Mouse (Mus musculus) kidney, postnatal 4 days (tissue): ENCODE measurements around the gene Sirt4.

Experiments
- DNase-seq, 2 experiments: peaks; one replicate each; pipeline ENCODE4 v3.0.0; 2021; ENCODE audit warnings: mixed read lengths in 2 of 2

The Sirt4 gene

GRCm38 (mm10) chr5:115433191-115433590 is 51.3 kb downstream of the Sirt4 start:
- DNase-seq = no peak

- no peak for DNase-seq
Measured at GRCm38 (mm10) chr5:115432395-115432794, 52.1 kb downstream of the Sirt4 start.

GRCm38 (mm10) chr5:115431898-115432259 is 52.6 kb downstream of the Sirt4 start:
- DNase-seq = no peak

GRCm38 (mm10) chr5:115431061-115431897 is 53.2 kb downstream of the Sirt4 start:
- peak; percentile 63 to 76 for DNase-seq

GRCm38 (mm10) chr5:115430187-115430960 is 54.2 kb downstream of the Sirt4 start:
- peak; percentile 45 to 63 for DNase-seq

- DNase-seq = peak; percentile 57 to 73
Measured at GRCm38 (mm10) chr5:115429359-115430186, 55.0 kb downstream of the Sirt4 start, which contains the start of gene Msi1. Gene Msi1 (plus strand): TSS chr5:115429599.

GRCm38 (mm10) chr5:115428831-115429358 is 55.6 kb downstream of the Sirt4 start:
- no peak for DNase-seq
